Mouse (Mus musculus) urinary bladder, postnatal 0 days (tissue): ENCODE data around the gene Gm16503. TPM values are rescaled to one million over a fixed set of nuclear protein-coding genes. Genes with fewer than 3 reads are reported as not detected.

Experiments
- polyA plus RNA-seq: library from polyadenylated mRNA; unstranded; fragments of >200 nt; fragmentation: Nextera tagmentation; extraction: Ambion mirVana; gene quantifications from 2 replicates; pipeline ENCODE4 v1.2.1, GENCODE M21; 2015

Gene Gm16503
- 0.06 TPM in 1 of 2 replicates, not detected in the other for polyA plus RNA-seq

GRCm38 (mm10) chr4:147539918-147540317 is at the start of gene Gm16503:
TSS of gene Gm16503 (plus strand) at chr4:147540218.

GRCm38 (mm10) chr4:147492117-147492516 is 47.9 kb upstream of the Gm16503 start, which contains the start of gene Zfp982:
TSS of gene Zfp982 (plus strand) at chr4:147492417.

GRCm38 (mm10) chr4:147553071-147553470 is 13.1 kb downstream of the Gm16503 start, which contains the start of gene Zfp985:
TSS of gene Zfp985 (plus strand) at chr4:147553277.

Other genes starting within 250 kb of the Gm16503 start
- 0.05 TPM in 1 of 2 replicates, not detected in the other for gene Zfp988, start 234.5 kb upstream of the Gm16503 start, polyA plus RNA-seq
- 0.11 and 0.19 TPM in 2 replicates for gene Zfp978, start 178.9 kb upstream of the Gm16503 start, polyA plus RNA-seq
- 2.1 and 2.8 TPM in 2 replicates for gene Zfp982, start 47.8 kb upstream of the Gm16503 start, polyA plus RNA-seq
- gene Zfp985, start 13.1 kb downstream of the Gm16503 start, polyA plus RNA-seq, result 0.07 TPM in 1 of 2 replicates, not detected in the other
- gene Zfp979, start 102.3 kb downstream of the Gm16503 start, polyA plus RNA-seq, result 1.6 and 1.7 TPM in 2 replicates
- not detected in 2 replicates for gene Zfp534, start 162.3 kb downstream of the Gm16503 start, polyA plus RNA-seq